Mouse (Mus musculus) liver, embryonic 13.5 days (tissue): ENCODE data around the gene Rbms3. TPM values are rescaled to one million over a fixed set of nuclear protein-coding genes. Genes with fewer than 3 reads are reported as not detected.

Source experiments
- ATAC-seq: fragments of 200-750 bp; cut with Nextera tagmentation; 2 replicates; pipeline ENCODE4 v1.8.0; 2017; ENCODE audit warnings: low read depth, mild to moderate bottlenecking, moderate number of reproducible peaks, moderate library complexity
- DNase-seq: peaks from one replicate; pipeline ENCODE4 v3.0.0; 2022
- H3K27ac ChIP-seq: fragments of 300-500 bp; sonication (generic); 2 replicates; pipeline ENCODE4 v1.5.1; 2015; ENCODE audit warnings: moderate library complexity, mild to moderate bottlenecking, inconsistent platforms
- H3K27me3 ChIP-seq: fragments of 300-500 bp; sonication (generic); 2 replicates; pipeline ENCODE4 v1.6.1; 2015; ENCODE audit warnings: mild to moderate bottlenecking, inconsistent platforms
- H3K36me3 ChIP-seq: fragments of 300-500 bp; sonication (generic); 2 replicates; pipeline ENCODE4 v1.6.1; 2015; ENCODE audit warnings: mild to moderate bottlenecking, inconsistent platforms
- H3K4me1 ChIP-seq: fragments of 300-500 bp; sonication (generic); replicated peaks from 2 replicates; pipeline ENCODE4 v1.6.1; 2015; ENCODE audit warnings: inconsistent platforms
- H3K4me2 ChIP-seq: fragments of 300-500 bp; sonication (generic); 2 replicates; pipeline ENCODE4 v1.6.1; 2015; ENCODE audit warnings: inconsistent platforms, mild to moderate bottlenecking, moderate library complexity
- H3K4me3 ChIP-seq: fragments of 300-500 bp; sonication (generic); replicated peaks from 2 replicates; pipeline ENCODE4 v1.5.1; 2015; ENCODE audit warnings: mild to moderate bottlenecking, inconsistent platforms
- H3K9ac ChIP-seq: fragments of 300-500 bp; sonication (generic); 2 replicates; pipeline ENCODE4 v1.6.1; 2015; ENCODE audit warnings: mild to moderate bottlenecking, inconsistent platforms
- H3K9me3 ChIP-seq: fragments of 300-500 bp; sonication (generic); replicated peaks from 2 replicates; pipeline ENCODE4 v1.6.1; 2016; ENCODE audit warnings: inconsistent platforms
- WGBS: fragments of 180-500 bp; shearing (Covaris S2); methylation state at CpG from one replicate; pipeline ENCODE4 v1.1.7; 2015; ENCODE audit not compliant: insufficient replicate concordance; 5-methylcytosine and 5-hydroxymethylcytosine counted together
- polyA plus RNA-seq: library from polyadenylated mRNA; unstranded; fragments of >200 nt; fragmentation: Nextera tagmentation; extraction: Ambion mirVana; gene quantifications from 2 replicates; pipeline ENCODE4 v1.2.1, GENCODE M21; 2015

Rbms3 gene
- polyA plus RNA-seq, 1 experiment from 2014 or later: 5.1 TPM

GRCm38 (mm10) chr9:116748346-116748745 is 881.4 kb downstream of the Rbms3 start:
- Histone ChIP-seq H3K9me3 (no peaks in the 10 kb centered on the region), H3K27me3 (no peaks in the 10 kb centered on the region), H3K4me2 (no peak overlapping the region), H3K27ac (no peak overlapping the region), H3K36me3 (no peaks in the 10 kb centered on the region), H3K9ac (no peak overlapping the region), H3K4me1 (no peaks in the 10 kb centered on the region), H3K4me3 (no peak overlapping the region)
- ATAC-seq (no peak), DNase-seq (no peak)
- 62% methylated on average over 4 of the region's 4 CpGs for WGBS

- no peaks in the 10 kb centered on the region for H3K36me3 ChIP-seq
- H3K4me1 ChIP-seq: no peaks in the 10 kb centered on the region
- DNase-seq (no peak), ATAC-seq (no peak)
- 42% methylated on average over 3 of the region's 3 CpGs for WGBS
- no peaks in the 10 kb centered on the region for H3K27me3 ChIP-seq
- no peaks in the 10 kb centered on the region for H3K9me3 ChIP-seq
- H3K4me2 ChIP-seq: no peak overlapping the region
- H3K27ac ChIP-seq: no peak overlapping the region
- H3K4me3 ChIP-seq: no peak overlapping the region
- no peak overlapping the region for H3K9ac ChIP-seq
Observed at GRCm38 (mm10) chr9:116746871-116747270, 882.8 kb downstream of the Rbms3 start.

GRCm38 (mm10) chr9:116737786-116738185 is 891.9 kb downstream of the Rbms3 start:
- H3K4me3 ChIP-seq: no peak overlapping the region
- H3K9me3 ChIP-seq: no peaks in the 10 kb centered on the region
- no peak for DNase-seq
- no peak for ATAC-seq
- no peak overlapping the region for H3K27ac ChIP-seq
- H3K27me3 ChIP-seq: no peaks in the 10 kb centered on the region
- no peak overlapping the region for H3K9ac ChIP-seq
- H3K4me1 ChIP-seq: no peaks in the 10 kb centered on the region
- no peak overlapping the region for H3K4me2 ChIP-seq
- 68% methylated on average over 2 of the region's 2 CpGs for WGBS
- no peaks in the 10 kb centered on the region for H3K36me3 ChIP-seq

- H3K9me3 ChIP-seq: no peaks in the 10 kb centered on the region
- H3K9ac ChIP-seq: no peak overlapping the region
- no peaks in the 10 kb centered on the region for H3K4me1 ChIP-seq
- H3K4me3 ChIP-seq: no peak overlapping the region
- H3K27ac ChIP-seq: no peak overlapping the region
- ATAC-seq (no peak), DNase-seq (no peak)
- no peaks in the 10 kb centered on the region for H3K36me3 ChIP-seq
- WGBS: 80% methylated on average over 6 of the region's 6 CpGs
- no peaks in the 10 kb centered on the region for H3K27me3 ChIP-seq
- no peak overlapping the region for H3K4me2 ChIP-seq
Observed at GRCm38 (mm10) chr9:116729172-116729571, 900.5 kb downstream of the Rbms3 start.

- 59% methylated on average over 7 of the region's 7 CpGs for WGBS
- no peak overlapping the region for H3K4me2 ChIP-seq
- H3K27me3 ChIP-seq: no peaks in the 10 kb centered on the region
- ATAC-seq (no peak), DNase-seq (no peak)
- no peak overlapping the region for H3K4me3 ChIP-seq
- H3K9me3 ChIP-seq: no peaks in the 10 kb centered on the region
- H3K36me3 ChIP-seq: no peaks in the 10 kb centered on the region
- H3K4me1 ChIP-seq: no peaks in the 10 kb centered on the region
- H3K27ac ChIP-seq: no peak overlapping the region
- H3K9ac ChIP-seq: no peak overlapping the region
Observed at GRCm38 (mm10) chr9:116728655-116729054, 901.1 kb downstream of the Rbms3 start.

GRCm38 (mm10) chr9:116728093-116728492 is 901.6 kb downstream of the Rbms3 start:
- Histone ChIP-seq H3K27me3 (no peaks in the 10 kb centered on the region), H3K27ac (no peak overlapping the region), H3K4me1 (no peaks in the 10 kb centered on the region), H3K4me3 (no peak overlapping the region), H3K9ac (no peak overlapping the region), H3K9me3 (no peaks in the 10 kb centered on the region), H3K4me2 (no peak overlapping the region), H3K36me3 (no peaks in the 10 kb centered on the region)
- no peak for DNase-seq
- ATAC-seq: no peak
- 70% methylated on average over 3 of the region's 3 CpGs for WGBS

- H3K4me3 ChIP-seq: no peak overlapping the region
- no peak for DNase-seq
- no peak overlapping the region for H3K4me2 ChIP-seq
- H3K4me1 ChIP-seq: no peaks in the 10 kb centered on the region
- no peak overlapping the region for H3K27ac ChIP-seq
- H3K9ac ChIP-seq: no peak overlapping the region
- H3K9me3 ChIP-seq: no peaks in the 10 kb centered on the region
- no peak for ATAC-seq
- no peaks in the 10 kb centered on the region for H3K27me3 ChIP-seq
- no peaks in the 10 kb centered on the region for H3K36me3 ChIP-seq
- WGBS: 39% methylated on average over 5 of the region's 5 CpGs
Observed at GRCm38 (mm10) chr9:116724581-116724980, 905.1 kb downstream of the Rbms3 start.

- Histone ChIP-seq H3K9ac (no peak overlapping the region), H3K4me3 (no peak overlapping the region), H3K27ac (no peak overlapping the region), H3K36me3 (no peaks in the 10 kb centered on the region), H3K9me3 (no peaks in the 10 kb centered on the region), H3K4me2 (no peak overlapping the region), H3K4me1 (0 out of 2 replicates have a peak, but pooled peaks cover 7% of the 10 kb centered on the region), H3K27me3 (no peaks in the 10 kb centered on the region)
- DNase-seq (peak; percentile 26), ATAC-seq (peak; percentile 69)
- WGBS: 36% methylated on average over 1 of the region's 1 CpGs
Observed at GRCm38 (mm10) chr9:116703119-116703518, 926.6 kb downstream of the Rbms3 start.

GRCm38 (mm10) chr9:116702611-116703010 is 927.1 kb downstream of the Rbms3 start:
- Histone ChIP-seq H3K4me1 (0 out of 2 replicates have a peak, but pooled peaks cover 7% of the 10 kb centered on the region), H3K27ac (no peak overlapping the region), H3K9me3 (no peaks in the 10 kb centered on the region), H3K27me3 (no peaks in the 10 kb centered on the region), H3K4me2 (no peak overlapping the region), H3K9ac (no peak overlapping the region), H3K4me3 (no peak overlapping the region), H3K36me3 (no peaks in the 10 kb centered on the region)
- ATAC-seq (no peak), DNase-seq (no peak)
- 57% methylated on average over 1 of the region's 1 CpGs for WGBS

- H3K36me3 ChIP-seq: no peaks in the 10 kb centered on the region
- H3K9me3 ChIP-seq: no peaks in the 10 kb centered on the region
- H3K4me1 ChIP-seq: 0 out of 2 replicates have a peak, but pooled peaks cover 7% of the 10 kb centered on the region
- no peak overlapping the region for H3K27ac ChIP-seq
- DNase-seq (no peak), ATAC-seq (no peak)
- no peak overlapping the region for H3K4me2 ChIP-seq
- H3K4me3 ChIP-seq: no peak overlapping the region
- WGBS: 27% methylated on average over 11 of the region's 11 CpGs
- no peak overlapping the region for H3K9ac ChIP-seq
- no peaks in the 10 kb centered on the region for H3K27me3 ChIP-seq
Observed at GRCm38 (mm10) chr9:116701511-116702179, 928.1 kb downstream of the Rbms3 start.

- DNase-seq (no peak), ATAC-seq (no peak)
- 50% methylated on average over 4 of the region's 4 CpGs for WGBS
- Histone ChIP-seq H3K9ac (no peak overlapping the region), H3K4me3 (no peak overlapping the region), H3K36me3 (no peaks in the 10 kb centered on the region), H3K27ac (no peak overlapping the region), H3K9me3 (no peaks in the 10 kb centered on the region), H3K4me1 (no peaks in the 10 kb centered on the region), H3K4me2 (no peak overlapping the region), H3K27me3 (no peaks in the 10 kb centered on the region)
Observed at GRCm38 (mm10) chr9:116688615-116689014, 941.1 kb downstream of the Rbms3 start.

GRCm38 (mm10) chr9:116677142-116677541 is 952.6 kb downstream of the Rbms3 start:
- DNase-seq (no peak), ATAC-seq (no peak)
- Histone ChIP-seq H3K4me3 (no peak overlapping the region), H3K27ac (no peak overlapping the region), H3K4me1 (no peaks in the 10 kb centered on the region), H3K27me3 (no peaks in the 10 kb centered on the region), H3K4me2 (no peak overlapping the region), H3K36me3 (no peaks in the 10 kb centered on the region), H3K9me3 (no peaks in the 10 kb centered on the region), H3K9ac (no peak overlapping the region)
- WGBS: 38% methylated on average over 4 of the region's 4 CpGs
